Mouse (Mus musculus) embryonic facial prominence, embryonic 11.5 days (tissue): ENCODE measurements around the gene Hpse. TPM values are rescaled to one million over a fixed set of nuclear protein-coding genes. Genes with fewer than 3 reads are reported as not detected.
A peak's percentile ranks its signal among the peaks of the same experiment; 100 is the strongest.

Source experiments
- ATAC-seq: fragments of 200-750 bp; cut with Nextera tagmentation; replicated peaks from 2 replicates; pipeline ENCODE4 v1.8.0; 2017; ENCODE audit warnings: low read depth; ENCODE audit not compliant: insufficient number of reproducible peaks, low FRiP score, low TSS enrichment
- DNase-seq: peaks from one replicate; pipeline ENCODE4 v3.0.0-alpha.2; 2015; ENCODE audit warnings: low spot score
- H3K27ac ChIP-seq: fragments of 300-500 bp; sonication (generic); replicated peaks from 2 replicates; pipeline ENCODE4 v1.5.1; 2014; ENCODE audit warnings: mild to moderate bottlenecking, low read depth, low read length, control low read depth
- H3K27me3 ChIP-seq: fragments of 300-500 bp; sonication (generic); 2 replicates; pipeline ENCODE4 v1.6.1; 2014; ENCODE audit warnings: mild to moderate bottlenecking, low read length, moderate library complexity, mixed read lengths; ENCODE audit not compliant: control insufficient read depth, insufficient read depth
- H3K36me3 ChIP-seq: fragments of 300-500 bp; sonication (generic); replicated peaks from 2 replicates; pipeline ENCODE4 v1.6.1; 2014; ENCODE audit warnings: low read depth, mild to moderate bottlenecking, low read length, moderate library complexity, mixed read lengths; ENCODE audit not compliant: control insufficient read depth, insufficient read depth
- H3K4me1 ChIP-seq: fragments of 300-500 bp; sonication (generic); 2 replicates; pipeline ENCODE4 v1.6.1; 2014; ENCODE audit warnings: low read length, mixed read lengths; ENCODE audit not compliant: control insufficient read depth, insufficient read depth
- H3K4me2 ChIP-seq: fragments of 300-500 bp; sonication (generic); 2 replicates; pipeline ENCODE4 v1.6.1; 2014; ENCODE audit warnings: low read depth, mild to moderate bottlenecking, control low read depth, low read length, moderate library complexity
- H3K4me3 ChIP-seq: fragments of 300-500 bp; sonication (generic); 2 replicates; pipeline ENCODE4 v1.5.1; 2014; ENCODE audit warnings: low read depth, low read length, control low read depth
- H3K9ac ChIP-seq: fragments of 300-500 bp; sonication (generic); replicated peaks from 2 replicates; pipeline ENCODE4 v1.6.1; 2014; ENCODE audit warnings: mild to moderate bottlenecking, control low read depth, low read length
- H3K9me3 ChIP-seq: fragments of 300-500 bp; sonication (generic); replicated peaks from 2 replicates; pipeline ENCODE4 v1.6.1; 2016; ENCODE audit warnings: mild to moderate bottlenecking, low read length, inconsistent platforms, mixed read lengths; ENCODE audit not compliant: control insufficient read depth
- WGBS: fragments of 180-500 bp; shearing (Covaris S2); extraction: QIAGEN DNeasy Blood & Tissue Kit; methylation state at CpG from one replicate; pipeline ENCODE4 v1.1.7; 2014; 5-methylcytosine and 5-hydroxymethylcytosine counted together
- polyA plus RNA-seq: library from polyadenylated mRNA; unstranded; fragments of >200 nt; fragmentation: Nextera tagmentation; extraction: Ambion mirVana; gene quantifications from 2 replicates; pipeline ENCODE4 v1.2.1, GENCODE M21; 2014

Gene Hpse
- polyA plus RNA-seq: 1.1 and 2.2 TPM in 2 replicates

GRCm38 (mm10) chr5:100719235-100720088 is at the start of gene Hpse:
Hpse (minus strand) TSS chr5:100719716.
- H3K4me1 ChIP-seq: no peaks in the 10 kb centered on the region
- H3K9me3 ChIP-seq: no peaks in the 10 kb centered on the region
- H3K9ac ChIP-seq: peak within 1 kb of the TSS; percentile 54
- under 1% methylated on average over 42 of the region's 56 CpGs for WGBS
- H3K36me3 ChIP-seq: no peaks in the 10 kb centered on the region
- ATAC-seq: peak; percentile 72
- H3K27me3 ChIP-seq: peaks cover 3% of the 10 kb centered on the region; the same call in 1 of the 2 replicates
- H3K4me2 ChIP-seq: peak within 1 kb of the TSS; percentile 97
- no peak within 1 kb of the TSS for H3K27ac ChIP-seq
- peak; percentile 57 for DNase-seq
- H3K4me3 ChIP-seq: peak within 1 kb of the TSS; percentile 52

GRCm38 (mm10) chr5:100766026-100766425 is 46.5 kb upstream of the Hpse start:
- ATAC-seq: no peak
- no peak overlapping the region for H3K4me3 ChIP-seq
- no peak overlapping the region for H3K27ac ChIP-seq
- no peak overlapping the region for H3K9ac ChIP-seq
- WGBS: 96% methylated on average over 7 of the region's 7 CpGs
- no peaks in the 10 kb centered on the region; the same call in none of the 2 replicates for H3K36me3 ChIP-seq
- H3K27me3 ChIP-seq: no peaks in the 10 kb centered on the region
- H3K4me1 ChIP-seq: no peaks in the 10 kb centered on the region
- no peak for DNase-seq
- no peak overlapping the region for H3K4me2 ChIP-seq
- H3K9me3 ChIP-seq: no peaks in the 10 kb centered on the region

GRCm38 (mm10) chr5:100761736-100762135 is 42.2 kb upstream of the Hpse start:
- Histone ChIP-seq H3K4me3 (no peak overlapping the region), H3K27me3 (no peaks in the 10 kb centered on the region), H3K4me2 (no peak overlapping the region), H3K9ac (no peak overlapping the region), H3K4me1 (no peaks in the 10 kb centered on the region), H3K36me3 (no peaks in the 10 kb centered on the region; the same call in none of the 2 replicates), H3K9me3 (no peaks in the 10 kb centered on the region), H3K27ac (no peak overlapping the region)
- ATAC-seq: no peak
- WGBS: 92% methylated on average over 7 of the region's 7 CpGs
- no peak for DNase-seq

DNA sequence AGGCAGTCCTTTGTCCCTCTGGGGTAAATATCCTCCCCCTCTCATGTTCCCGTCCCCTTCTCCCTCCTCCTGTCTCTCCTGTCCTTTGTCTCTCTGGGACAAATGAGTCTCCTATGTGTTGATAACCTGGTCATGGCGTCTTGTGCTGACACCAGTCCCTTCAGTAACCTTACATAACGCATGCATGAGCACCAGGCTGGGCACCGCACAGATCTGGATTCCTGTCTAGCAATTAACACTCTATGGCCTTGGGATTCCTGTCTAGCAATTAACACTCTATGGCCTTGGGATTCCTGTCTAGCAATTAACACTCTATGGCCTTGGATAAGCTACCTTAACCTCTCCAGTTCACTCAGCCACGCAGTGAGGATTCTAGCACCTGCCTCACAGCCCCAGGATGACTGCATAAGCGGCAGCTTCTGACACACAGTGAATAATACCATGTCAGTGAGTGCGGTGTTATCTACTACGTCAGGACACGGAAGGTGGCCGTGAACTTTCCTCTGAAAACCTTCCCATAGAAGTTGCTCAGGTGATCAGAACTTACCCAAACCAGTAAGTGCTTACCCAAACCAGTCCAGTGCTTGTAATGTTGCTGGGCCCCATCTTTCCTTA is 40.6 kb upstream of the Hpse start:
- Histone ChIP-seq H3K4me3 (no peak overlapping the region), H3K36me3 (no peaks in the 10 kb centered on the region; the same call in none of the 2 replicates), H3K9me3 (no peaks in the 10 kb centered on the region), H3K27ac (no peak overlapping the region), H3K4me2 (no peak overlapping the region), H3K9ac (no peak overlapping the region), H3K27me3 (no peaks in the 10 kb centered on the region), H3K4me1 (no peaks in the 10 kb centered on the region)
- no peak for ATAC-seq
- WGBS: 88% methylated on average over 10 of the region's 10 CpGs
- DNase-seq: no peak

DNA sequence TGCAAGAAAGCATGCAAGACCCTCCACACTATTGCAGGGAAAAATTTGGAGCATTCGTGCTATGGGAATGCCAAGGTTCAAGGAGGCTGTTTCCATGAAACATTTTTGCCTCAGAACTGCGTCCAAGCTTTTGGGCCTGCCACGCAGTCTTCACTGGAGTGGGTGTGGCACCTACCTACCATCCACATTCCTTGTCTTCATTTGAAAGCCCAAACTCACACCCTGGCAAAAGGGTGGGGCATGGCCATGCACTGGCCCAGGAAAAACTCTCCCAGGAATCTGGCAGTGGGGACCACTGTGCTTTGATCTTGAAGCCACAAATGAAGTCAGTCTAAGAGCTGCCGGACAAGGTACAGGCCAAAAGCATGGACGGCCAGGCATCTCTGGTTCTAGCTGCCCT is 38.6 kb upstream of the Hpse start:
- DNase-seq (no peak), ATAC-seq (no peak)
- Histone ChIP-seq H3K27me3 (no peaks in the 10 kb centered on the region), H3K4me1 (no peaks in the 10 kb centered on the region), H3K4me3 (no peak overlapping the region), H3K4me2 (no peak overlapping the region), H3K36me3 (no peaks in the 10 kb centered on the region; the same call in 1 of the 2 replicates), H3K9me3 (no peaks in the 10 kb centered on the region), H3K27ac (no peak overlapping the region), H3K9ac (no peak overlapping the region)
- WGBS: 89% methylated on average over 5 of the region's 5 CpGs

DNA sequence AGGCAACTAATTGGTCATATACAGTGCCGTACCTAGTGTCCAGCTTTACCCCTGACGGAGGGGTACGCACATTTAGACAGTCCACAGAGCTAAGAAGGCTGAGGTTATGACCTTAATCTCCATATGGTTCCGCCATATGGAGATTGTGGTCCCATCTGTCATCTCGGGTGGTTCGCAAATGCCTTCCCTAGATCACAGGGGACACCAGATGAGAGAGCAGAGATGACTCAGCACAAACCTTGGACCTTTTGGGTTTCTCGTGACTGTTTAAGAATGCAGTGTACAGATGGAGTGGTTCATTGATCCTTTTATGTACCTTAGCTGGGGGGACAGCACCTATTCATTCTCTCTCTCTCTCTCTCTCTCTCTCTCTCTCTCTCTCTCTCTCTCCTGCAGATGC is 33.9 kb upstream of the Hpse start:
- 59% methylated on average over 7 of the region's 7 CpGs for WGBS
- no peaks in the 10 kb centered on the region for H3K27me3 ChIP-seq
- H3K27ac ChIP-seq: no peak overlapping the region
- H3K9me3 ChIP-seq: no peaks in the 10 kb centered on the region
- H3K4me3 ChIP-seq: no peak overlapping the region
- no peaks in the 10 kb centered on the region for H3K4me1 ChIP-seq
- no peak for ATAC-seq
- no peaks in the 10 kb centered on the region for H3K36me3 ChIP-seq
- no peak for DNase-seq
- no peak overlapping the region for H3K9ac ChIP-seq
- no peak overlapping the region for H3K4me2 ChIP-seq

DNA sequence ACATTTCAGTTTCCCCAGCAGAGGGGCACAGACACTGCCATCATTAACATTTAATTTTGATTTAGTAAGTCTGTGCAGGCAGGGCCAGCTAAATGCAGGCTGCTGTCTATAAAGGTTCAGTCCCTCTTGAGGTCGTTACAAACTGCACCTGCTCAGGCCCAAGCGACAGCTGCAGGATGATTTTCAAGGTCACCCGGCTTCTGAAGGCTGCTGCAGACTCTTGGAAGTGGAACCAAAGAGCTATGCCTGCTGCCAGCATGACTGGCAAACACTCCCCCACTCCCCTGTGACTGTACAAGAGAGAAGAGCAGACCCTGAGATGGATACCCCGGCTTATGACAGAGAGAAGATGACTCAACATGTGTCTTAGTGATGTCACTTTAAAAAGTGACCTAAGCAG is 32.1 kb upstream of the Hpse start:
- WGBS: 77% methylated on average over 4 of the region's 4 CpGs
- H3K27ac ChIP-seq: no peak overlapping the region
- H3K36me3 ChIP-seq: no peaks in the 10 kb centered on the region
- DNase-seq: no peak
- no peaks in the 10 kb centered on the region for H3K4me1 ChIP-seq
- H3K9ac ChIP-seq: no peak overlapping the region
- H3K27me3 ChIP-seq: no peaks in the 10 kb centered on the region
- H3K9me3 ChIP-seq: no peaks in the 10 kb centered on the region
- H3K4me3 ChIP-seq: no peak overlapping the region
- peak; percentile 44 for ATAC-seq
- H3K4me2 ChIP-seq: no peak overlapping the region

DNA sequence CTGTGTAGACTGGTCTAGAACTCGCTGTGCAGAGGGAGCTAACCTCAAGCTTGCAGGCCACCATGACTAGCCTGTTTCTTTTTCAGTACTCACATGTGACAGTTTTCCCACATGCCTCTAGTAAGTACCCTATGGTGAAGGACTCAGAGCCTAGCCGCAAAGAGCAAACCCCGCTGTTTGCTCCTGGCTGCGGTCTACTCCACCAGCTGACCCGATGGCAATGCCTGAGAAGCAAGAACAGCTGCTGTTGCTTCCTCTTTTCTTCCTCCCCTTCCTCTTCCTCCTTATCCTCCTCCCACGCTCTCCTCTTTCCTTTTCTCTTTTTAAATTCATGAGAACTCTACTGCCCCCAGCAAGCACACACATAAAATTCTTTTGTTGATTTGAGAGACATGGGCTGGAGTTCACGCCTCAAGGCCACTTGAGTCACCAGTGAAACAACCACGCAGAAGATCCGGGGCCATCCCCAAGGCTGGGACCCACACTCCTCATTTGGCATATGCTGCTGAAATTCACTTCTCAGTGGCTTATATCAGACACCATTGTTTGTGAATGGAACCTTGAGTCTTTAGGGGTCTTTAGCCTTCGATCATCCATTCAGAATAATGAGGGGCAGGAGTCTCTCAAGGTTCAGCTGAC is 31.2 kb upstream of the Hpse start:
- H3K4me2 ChIP-seq: no peak overlapping the region
- no peaks in the 10 kb centered on the region for H3K9me3 ChIP-seq
- no peak overlapping the region for H3K4me3 ChIP-seq
- no peaks in the 10 kb centered on the region for H3K4me1 ChIP-seq
- WGBS: 82% methylated on average over 10 of the region's 10 CpGs
- ATAC-seq: no peak
- H3K27ac ChIP-seq: no peak overlapping the region
- no peak for DNase-seq
- H3K9ac ChIP-seq: no peak overlapping the region
- H3K36me3 ChIP-seq: no peaks in the 10 kb centered on the region
- H3K27me3 ChIP-seq: no peaks in the 10 kb centered on the region
